Mouse (Mus musculus): Measurements from ENCODE around the gene Rln3. TPM values are rescaled to one million over a fixed set of nuclear protein-coding genes. Genes with fewer than 3 reads are reported as not detected.

Gene Rln3
- 0.51 and 1.2 TPM in 2 replicates for polyA plus RNA-seq (2015; fragmentation: Nextera tagmentation; extraction: Ambion mirVana)

GRCm38 (mm10) chr8:84044900-84045299 is at the start of gene Rln3:
Rln3 (minus strand) TSS chr8:84045000.
- no peak within 1 kb of the TSS for H3K4me2 ChIP-seq
- no peak within 1 kb of the TSS for H3K4me3 ChIP-seq
- H3K9ac ChIP-seq, result no peak within 1 kb of the TSS
- peaks cover 19% of the 10 kb centered on the region for H3K4me1 ChIP-seq (replicated peaks)
- WGBS, result 10% methylated on average over 9 of the region's 9 CpGs
- peaks cover 54% of the 10 kb centered on the region for H3K27me3 ChIP-seq
- H3K27ac ChIP-seq (replicated peaks), result no peak within 1 kb of the TSS
- no peaks in the 10 kb centered on the region for H3K36me3 ChIP-seq
- ATAC-seq (ENCODE audit: low FRiP score, low read depth), result no peak
- no peaks in the 10 kb centered on the region for H3K9me3 ChIP-seq

DNA sequence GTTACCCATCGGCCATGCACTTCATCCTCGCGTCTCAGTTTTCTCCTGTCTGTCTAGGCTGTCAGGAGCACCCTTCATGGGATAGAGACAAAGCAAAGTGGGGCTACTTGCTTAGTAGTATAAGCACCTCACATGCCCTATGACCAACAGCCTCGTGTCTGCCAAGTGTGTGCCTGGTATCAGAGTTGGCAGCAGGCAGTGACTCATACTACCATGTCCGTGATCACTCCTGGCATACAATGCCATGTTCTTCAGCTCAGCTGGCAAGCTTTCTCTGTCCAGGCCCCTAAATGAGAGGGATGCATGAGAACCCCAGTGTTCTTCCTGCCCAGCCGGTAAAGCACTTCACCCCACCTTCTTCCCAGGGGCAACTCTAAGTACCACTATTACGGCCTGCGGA is 45.8 kb upstream of the Rln3 start:
- Histone ChIP-seq H3K4me2 (no peak overlapping the region), H3K27me3 (no peaks in the 10 kb centered on the region), H3K4me3 (no peak overlapping the region), H3K27ac (replicated peaks) (no peak overlapping the region), H3K9ac (no peak overlapping the region), H3K36me3 (peaks cover 58% of the 10 kb centered on the region), H3K4me1 (replicated peaks) (no peaks in the 10 kb centered on the region), H3K9me3 (no peaks in the 10 kb centered on the region)
- WGBS, result 88% methylated on average over 8 of the region's 8 CpGs
- no peak for ATAC-seq (ENCODE audit: low FRiP score, low read depth)

- Histone ChIP-seq H3K27me3 (no peaks in the 10 kb centered on the region), H3K4me1 (replicated peaks) (no peaks in the 10 kb centered on the region), H3K9ac (no peak overlapping the region), H3K27ac (replicated peaks) (no peak overlapping the region), H3K36me3 (peaks cover 50% of the 10 kb centered on the region), H3K4me2 (no peak overlapping the region), H3K4me3 (no peak overlapping the region), H3K9me3 (no peaks in the 10 kb centered on the region)
- 85% methylated on average over 9 of the region's 9 CpGs for WGBS
- ATAC-seq (ENCODE audit: low FRiP score, low read depth), result no peak
These were observed 44.5 kb upstream of the Rln3 start for GRCm38 (mm10) chr8:84089277-84089676.

DNA sequence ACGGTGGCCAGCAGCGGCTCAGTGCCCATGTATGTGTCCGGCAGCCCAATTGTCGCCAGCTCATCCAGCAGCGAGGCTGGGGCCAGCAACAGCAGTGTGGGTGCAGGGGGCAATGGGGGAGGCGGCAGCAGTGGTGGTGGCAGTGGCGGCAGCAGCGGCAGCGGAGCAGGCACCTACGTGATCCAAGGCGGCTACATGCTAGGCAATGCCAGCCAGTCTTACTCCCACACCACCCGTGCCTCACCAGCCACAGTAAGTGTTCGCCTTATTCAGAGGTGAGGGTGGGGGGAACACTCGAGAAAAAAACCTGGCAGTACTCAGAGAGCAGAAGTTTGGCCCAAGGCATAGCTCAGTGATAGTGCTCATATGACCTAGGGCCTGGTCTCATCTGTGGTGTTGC is 43.0 kb upstream of the Rln3 start:
- no peak for ATAC-seq (ENCODE audit: low FRiP score, low read depth)
- Histone ChIP-seq H3K27ac (replicated peaks) (no peak overlapping the region), H3K4me3 (no peak overlapping the region), H3K9ac (no peak overlapping the region), H3K4me1 (replicated peaks) (0 out of 2 replicates have a peak, but pooled peaks cover 4% of the 10 kb centered on the region), H3K27me3 (no peaks in the 10 kb centered on the region), H3K4me2 (no peak overlapping the region), H3K9me3 (no peaks in the 10 kb centered on the region), H3K36me3 (peaks cover 50% of the 10 kb centered on the region)
- 95% methylated on average over 14 of the region's 14 CpGs for WGBS

DNA sequence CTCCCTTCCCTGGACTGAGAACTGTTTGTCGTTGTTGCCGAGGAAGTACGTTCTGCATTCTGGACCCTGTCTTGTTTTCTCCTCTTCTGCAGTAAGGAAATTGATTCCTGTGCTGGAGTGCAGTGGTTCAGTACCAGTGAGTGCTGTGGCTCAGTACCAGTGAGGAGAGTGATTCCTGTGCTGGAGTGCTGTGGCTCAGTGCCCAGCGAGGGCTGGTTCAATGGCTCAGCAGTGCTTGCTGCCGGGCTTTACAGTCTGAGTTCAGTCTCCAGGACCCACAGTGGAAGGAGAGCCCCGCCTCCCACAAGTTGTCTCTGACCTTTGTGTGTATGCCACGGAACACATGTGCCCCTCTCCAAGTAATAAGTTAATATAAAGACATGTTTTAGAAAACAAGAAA is 42.4 kb upstream of the Rln3 start:
- H3K27ac ChIP-seq (replicated peaks), result no peak overlapping the region
- H3K9ac ChIP-seq, result no peak overlapping the region
- H3K27me3 ChIP-seq, result no peaks in the 10 kb centered on the region
- peaks cover 50% of the 10 kb centered on the region for H3K36me3 ChIP-seq
- H3K4me2 ChIP-seq, result no peak overlapping the region
- ATAC-seq (ENCODE audit: low FRiP score, low read depth), result no peak
- WGBS, result 83% methylated on average over 7 of the region's 7 CpGs
- no peaks in the 10 kb centered on the region for H3K9me3 ChIP-seq
- H3K4me3 ChIP-seq, result no peak overlapping the region
- 0 out of 2 replicates have a peak, but pooled peaks cover 4% of the 10 kb centered on the region for H3K4me1 ChIP-seq (replicated peaks)

GRCm38 (mm10) chr8:84084341-84085115 is 39.7 kb upstream of the Rln3 start:
- Histone ChIP-seq H3K9ac (no peak overlapping the region), H3K4me1 (replicated peaks) (0 out of 2 replicates have a peak, but pooled peaks cover 4% of the 10 kb centered on the region), H3K36me3 (peaks cover 56% of the 10 kb centered on the region), H3K27ac (replicated peaks) (no peak overlapping the region), H3K4me2 (peak overlapping the region; percentile 18; the same call in 1 of the 2 replicates), H3K27me3 (no peaks in the 10 kb centered on the region), H3K9me3 (no peaks in the 10 kb centered on the region), H3K4me3 (no peak overlapping the region)
- no peak for ATAC-seq (ENCODE audit: low FRiP score, low read depth)
- 28% methylated on average over 42 of the region's 42 CpGs for WGBS

DNA sequence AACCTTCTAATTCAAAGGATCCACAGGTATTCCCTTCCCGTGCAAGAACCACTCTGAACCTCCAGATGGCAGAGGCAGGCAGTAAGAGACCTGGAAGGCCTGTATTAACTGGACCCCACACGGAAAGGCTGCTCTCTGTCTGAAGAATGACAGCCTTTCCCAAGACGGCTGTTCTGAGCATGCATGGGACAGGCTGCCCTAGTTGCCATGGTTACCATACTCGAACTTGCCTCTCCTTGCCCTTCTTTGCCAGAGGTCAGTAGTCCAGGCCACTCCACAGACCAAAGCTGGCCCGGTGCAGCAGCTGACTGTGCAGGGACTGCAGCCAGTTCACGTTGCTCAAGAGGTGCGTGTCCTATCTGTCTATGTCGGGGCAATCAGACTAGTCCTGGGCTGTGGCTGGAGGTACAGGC is 39.0 kb upstream of the Rln3 start:
- Histone ChIP-seq H3K4me1 (replicated peaks) (0 out of 2 replicates have a peak, but pooled peaks cover 4% of the 10 kb centered on the region), H3K4me2 (no peak overlapping the region), H3K27ac (replicated peaks) (no peak overlapping the region), H3K9ac (no peak overlapping the region), H3K27me3 (no peaks in the 10 kb centered on the region), H3K9me3 (no peaks in the 10 kb centered on the region), H3K36me3 (peaks cover 50% of the 10 kb centered on the region), H3K4me3 (no peak overlapping the region)
- ATAC-seq (ENCODE audit: low FRiP score, low read depth), result no peak
- WGBS, result 20% methylated on average over 8 of the region's 8 CpGs

GRCm38 (mm10) chr8:84079206-84079605 is 34.4 kb upstream of the Rln3 start:
- H3K27me3 ChIP-seq, result no peaks in the 10 kb centered on the region
- H3K4me2 ChIP-seq, result no peak overlapping the region
- no peak overlapping the region for H3K9ac ChIP-seq
- ATAC-seq (ENCODE audit: low FRiP score, low read depth), result no peak
- peaks cover 47% of the 10 kb centered on the region for H3K36me3 ChIP-seq
- no peak overlapping the region for H3K4me3 ChIP-seq
- 90% methylated on average over 5 of the region's 5 CpGs for WGBS
- H3K9me3 ChIP-seq, result no peaks in the 10 kb centered on the region
- H3K27ac ChIP-seq (replicated peaks), result no peak overlapping the region
- peaks cover 5% of the 10 kb centered on the region; the same call in 1 of the 2 replicates for H3K4me1 ChIP-seq (replicated peaks)

DNA sequence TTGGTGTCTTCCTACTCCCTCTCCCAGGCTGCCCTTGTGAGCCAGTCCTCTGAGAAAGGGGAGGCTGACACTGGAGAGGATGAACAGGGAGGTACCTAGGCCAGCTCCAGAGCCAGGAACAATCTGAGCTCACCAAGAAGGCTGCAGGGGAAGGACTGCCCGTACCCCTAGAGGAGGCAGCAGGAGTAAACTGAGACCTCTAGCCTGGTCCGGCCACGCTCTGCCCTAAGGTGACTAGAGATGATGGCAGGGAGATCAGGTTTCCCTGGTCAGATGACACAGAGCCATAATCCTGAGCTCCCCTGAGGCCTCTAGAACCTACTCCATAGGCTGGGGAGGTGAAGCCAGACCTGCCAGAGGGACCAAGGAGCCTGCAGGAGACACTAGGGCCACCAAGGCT is 32.0 kb upstream of the Rln3 start:
- Histone ChIP-seq H3K27me3 (no peaks in the 10 kb centered on the region), H3K27ac (replicated peaks) (no peak overlapping the region), H3K9me3 (no peaks in the 10 kb centered on the region), H3K4me3 (no peak overlapping the region), H3K9ac (no peak overlapping the region), H3K4me1 (replicated peaks) (peaks cover 24% of the 10 kb centered on the region), H3K36me3 (peaks cover 24% of the 10 kb centered on the region), H3K4me2 (no peak overlapping the region)
- 93% methylated on average over 3 of the region's 3 CpGs for WGBS
- ATAC-seq (ENCODE audit: low FRiP score, low read depth), result no peak

DNA sequence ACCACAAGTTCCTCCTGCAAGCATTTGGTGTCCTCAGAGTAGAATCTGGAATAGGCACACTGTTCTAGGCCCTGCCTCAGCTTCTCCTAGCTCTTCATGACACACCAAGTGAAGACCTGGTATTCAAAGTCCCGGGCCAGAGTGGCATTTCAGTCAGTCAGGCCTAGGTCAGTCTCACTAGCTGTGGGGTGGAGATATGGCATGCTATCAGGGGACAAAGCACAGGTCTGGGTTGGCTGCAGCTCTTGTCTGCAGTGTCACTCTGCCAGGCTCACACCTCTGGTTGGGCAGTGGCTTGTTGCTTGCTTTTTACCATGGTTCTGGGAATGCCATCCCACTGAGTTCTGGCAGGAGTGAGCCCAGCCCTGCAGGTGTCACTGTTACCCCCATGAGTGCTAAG is 31.6 kb upstream of the Rln3 start:
- H3K9ac ChIP-seq, result no peak overlapping the region
- no peak overlapping the region for H3K4me2 ChIP-seq
- H3K27ac ChIP-seq (replicated peaks), result no peak overlapping the region
- peaks cover 28% of the 10 kb centered on the region for H3K4me1 ChIP-seq (replicated peaks)
- WGBS, result 92% methylated on average over 1 of the region's 1 CpGs
- no peaks in the 10 kb centered on the region for H3K9me3 ChIP-seq
- H3K4me3 ChIP-seq, result no peak overlapping the region
- peaks cover 22% of the 10 kb centered on the region; the same call in 1 of the 2 replicates for H3K36me3 ChIP-seq
- H3K27me3 ChIP-seq, result no peaks in the 10 kb centered on the region
- ATAC-seq (ENCODE audit: low FRiP score, low read depth), result no peak

- 34% methylated on average over 9 of the region's 10 CpGs for WGBS
These were observed 28.6 kb upstream of the Rln3 start for GRCm38 (mm10) chr8:84073230-84073976.

DNA sequence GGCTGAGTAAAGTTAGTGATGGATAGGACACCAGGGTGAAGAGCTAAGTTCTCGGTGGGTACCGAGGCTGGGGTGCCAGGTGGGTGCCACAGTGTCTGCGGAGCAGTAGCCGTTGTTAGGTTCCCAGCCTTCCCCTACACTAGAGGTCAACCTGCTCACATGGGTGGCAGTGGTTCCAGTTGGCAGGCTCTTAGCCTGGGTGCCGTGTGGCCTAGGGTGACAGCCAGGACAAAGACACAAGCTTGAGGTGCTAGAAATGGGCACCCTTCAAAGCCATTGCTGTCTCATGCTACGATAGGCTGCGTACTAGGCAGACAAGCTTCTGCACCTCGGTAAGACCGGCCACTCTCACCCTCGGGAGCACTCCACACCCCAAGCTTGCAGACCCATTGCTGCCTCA is 27.5 kb upstream of the Rln3 start:
- Histone ChIP-seq H3K27ac (replicated peaks) (no peak overlapping the region), H3K9me3 (no peaks in the 10 kb centered on the region), H3K36me3 (peaks cover 11% of the 10 kb centered on the region; the same call in 1 of the 2 replicates), H3K4me2 (no peak overlapping the region), H3K4me1 (replicated peaks) (peaks cover 63% of the 10 kb centered on the region), H3K9ac (no peak overlapping the region), H3K4me3 (no peak overlapping the region), H3K27me3 (no peaks in the 10 kb centered on the region)
- 85% methylated on average over 10 of the region's 10 CpGs for WGBS
- ATAC-seq (ENCODE audit: low FRiP score, low read depth), result no peak

More at GRCm38 (mm10) chr8:84073230-84073976, 28.6 kb upstream of the Rln3 start:
- ATAC-seq (ENCODE audit: low FRiP score, low read depth), result no peak
- no peak overlapping the region for H3K9ac ChIP-seq
- H3K4me3 ChIP-seq, result no peak overlapping the region
- H3K36me3 ChIP-seq, result peaks cover 11% of the 10 kb centered on the region; the same call in 1 of the 2 replicates
- H3K4me2 ChIP-seq, result peak overlapping the region; percentile 22
- no peaks in the 10 kb centered on the region for H3K27me3 ChIP-seq
- peak overlapping the region; percentile 48 for H3K27ac ChIP-seq (replicated peaks)
- H3K9me3 ChIP-seq, result no peaks in the 10 kb centered on the region
- peaks cover 53% of the 10 kb centered on the region for H3K4me1 ChIP-seq (replicated peaks)
